Mouse (Mus musculus): ENCODE data around the gene Cdon. TPM values are rescaled to one million over a fixed set of nuclear protein-coding genes. Genes with fewer than 3 reads are reported as not detected.

Cdon gene
- polyA plus RNA-seq, 1 experiment = 31.1 TPM

DNA sequence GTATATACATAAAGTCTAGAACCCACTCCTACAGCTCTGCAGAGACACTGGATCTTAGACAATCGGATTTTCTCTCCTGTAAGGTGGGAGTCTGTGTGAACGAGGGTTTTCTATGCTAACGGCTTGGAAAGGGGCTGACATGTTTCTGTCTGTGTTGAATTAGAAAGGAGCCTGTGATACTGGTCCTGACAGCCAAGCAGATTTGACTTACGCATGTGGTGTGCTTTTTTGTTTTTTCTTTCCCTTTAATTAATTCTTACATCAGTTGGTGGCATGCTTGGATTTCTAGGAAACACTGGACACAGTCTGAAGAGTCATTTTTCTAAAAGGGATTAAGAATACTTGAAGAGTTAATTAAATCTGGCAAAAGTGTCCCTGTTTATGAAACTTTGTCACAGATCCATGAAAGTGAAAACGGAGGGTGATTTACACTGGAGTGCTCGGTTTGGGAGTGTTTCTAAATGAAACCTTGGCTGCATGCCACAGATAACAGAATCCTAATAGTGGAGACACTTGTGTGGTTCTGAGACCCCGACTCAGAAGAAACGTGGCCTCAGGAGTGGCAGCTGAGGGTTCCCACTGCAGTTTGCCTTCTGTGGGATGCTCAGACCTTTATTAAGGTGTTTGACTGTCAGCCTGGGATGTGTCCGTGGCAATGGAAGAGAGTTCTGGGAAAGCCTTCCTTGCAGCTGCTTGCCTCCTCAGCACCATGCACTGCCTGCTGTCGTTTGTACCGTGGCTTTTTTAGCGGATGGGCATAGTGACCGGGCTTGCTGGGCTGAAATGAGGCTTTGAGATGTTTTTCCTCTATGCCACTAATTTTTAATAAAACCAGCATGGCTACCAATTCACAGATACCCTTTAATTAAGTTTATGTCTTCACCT lies 61.3 kb downstream of the Cdon start:
- no peak overlapping the region for H3K9ac ChIP-seq (ENCODE audit: low read depth, poor library complexity, severe bottlenecking)
- no peak overlapping the region for H3K27ac ChIP-seq (ENCODE audit: insufficient read depth, low read length)
- TF ChIP-seq CTCF (IDR thresholded peaks at IDR 0.05; ENCODE audit: low read depth, low read length) = no peak
- TF ChIP-seq EP300 (IDR thresholded peaks at IDR 0.05; ENCODE audit: insufficient read depth, low read depth, low read length) = no peak
- TF ChIP-seq POLR2A (IDR thresholded peaks at IDR 0.05; ENCODE audit: insufficient read depth, low read length) = no peak
- no peaks in the 10 kb centered on the region for H3K4me1 ChIP-seq (ENCODE audit: control insufficient read depth, insufficient read depth, low read length)
- no peak overlapping the region for H3K4me3 ChIP-seq (ENCODE audit: low read depth, low read length)
- H3K36me3 ChIP-seq (ENCODE audit: control insufficient read depth, insufficient read depth, low read length, poor library complexity, severe bottlenecking) = no peaks in the 10 kb centered on the region
- no peaks in the 10 kb centered on the region for H3K9me3 ChIP-seq (replicated peaks; ENCODE audit: control insufficient read depth, insufficient read depth, low read length, poor library complexity, severe bottlenecking)
- no peaks in the 10 kb centered on the region for H3K27me3 ChIP-seq (ENCODE audit: control insufficient read depth, insufficient read depth, low read length, poor library complexity, severe bottlenecking)

- Histone ChIP-seq H3K9me3 (replicated peaks; ENCODE audit: control insufficient read depth, insufficient read depth, low read length, poor library complexity, severe bottlenecking) (no peaks in the 10 kb centered on the region), H3K36me3 (ENCODE audit: control insufficient read depth, insufficient read depth, low read length, poor library complexity, severe bottlenecking) (no peaks in the 10 kb centered on the region), H3K27me3 (ENCODE audit: control insufficient read depth, insufficient read depth, low read length, poor library complexity, severe bottlenecking) (no peaks in the 10 kb centered on the region), H3K9ac (ENCODE audit: low read depth, poor library complexity, severe bottlenecking) (no peak overlapping the region), H3K4me3 (ENCODE audit: low read depth, low read length) (no peak overlapping the region), H3K27ac (ENCODE audit: insufficient read depth, low read length) (no peak overlapping the region), H3K4me1 (ENCODE audit: control insufficient read depth, insufficient read depth, low read length) (no peaks in the 10 kb centered on the region)
- TF ChIP-seq CTCF (IDR thresholded peaks at IDR 0.05; ENCODE audit: low read depth, low read length) (no peak), POLR2A (IDR thresholded peaks at IDR 0.05; ENCODE audit: insufficient read depth, low read length) (no peak), EP300 (IDR thresholded peaks at IDR 0.05; ENCODE audit: insufficient read depth, low read depth, low read length) (no peak)
Measured at GRCm38 (mm10) chr9:35483949-35484348, 63.0 kb downstream of the Cdon start.

DNA sequence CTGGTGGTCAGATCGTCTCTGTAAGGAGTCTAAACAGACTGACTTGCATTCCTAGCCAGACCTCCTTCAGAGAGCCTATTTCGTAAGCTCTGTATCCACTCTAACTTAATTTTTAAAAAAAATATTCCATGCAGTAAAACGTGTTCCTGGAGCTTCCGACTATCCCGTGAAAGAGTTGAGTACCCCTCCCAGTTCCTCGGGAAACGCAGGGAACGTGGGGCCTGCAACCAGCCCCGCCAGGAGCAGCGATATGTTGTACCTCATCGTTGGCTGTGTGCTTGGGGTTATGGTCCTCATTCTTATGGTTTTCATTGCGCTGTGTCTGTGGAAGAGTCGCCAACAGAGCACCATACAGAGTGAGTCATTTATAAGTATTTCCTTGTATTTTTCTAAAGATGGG lies 65.7 kb downstream of the Cdon start:
- H3K27me3 ChIP-seq (ENCODE audit: control insufficient read depth, insufficient read depth, low read length, poor library complexity, severe bottlenecking) = no peaks in the 10 kb centered on the region
- H3K36me3 ChIP-seq (ENCODE audit: control insufficient read depth, insufficient read depth, low read length, poor library complexity, severe bottlenecking) = no peaks in the 10 kb centered on the region
- no peak overlapping the region for H3K27ac ChIP-seq (ENCODE audit: insufficient read depth, low read length)
- TF ChIP-seq POLR2A (IDR thresholded peaks at IDR 0.05; ENCODE audit: insufficient read depth, low read length) (no peak), CTCF (IDR thresholded peaks at IDR 0.05; ENCODE audit: low read depth, low read length) (no peak), EP300 (IDR thresholded peaks at IDR 0.05; ENCODE audit: insufficient read depth, low read depth, low read length) (no peak)
- no peaks in the 10 kb centered on the region for H3K4me1 ChIP-seq (ENCODE audit: control insufficient read depth, insufficient read depth, low read length)
- no peak overlapping the region for H3K9ac ChIP-seq (ENCODE audit: low read depth, poor library complexity, severe bottlenecking)
- H3K9me3 ChIP-seq (replicated peaks; ENCODE audit: control insufficient read depth, insufficient read depth, low read length, poor library complexity, severe bottlenecking) = no peaks in the 10 kb centered on the region
- H3K4me3 ChIP-seq (ENCODE audit: low read depth, low read length) = no peak overlapping the region

DNA sequence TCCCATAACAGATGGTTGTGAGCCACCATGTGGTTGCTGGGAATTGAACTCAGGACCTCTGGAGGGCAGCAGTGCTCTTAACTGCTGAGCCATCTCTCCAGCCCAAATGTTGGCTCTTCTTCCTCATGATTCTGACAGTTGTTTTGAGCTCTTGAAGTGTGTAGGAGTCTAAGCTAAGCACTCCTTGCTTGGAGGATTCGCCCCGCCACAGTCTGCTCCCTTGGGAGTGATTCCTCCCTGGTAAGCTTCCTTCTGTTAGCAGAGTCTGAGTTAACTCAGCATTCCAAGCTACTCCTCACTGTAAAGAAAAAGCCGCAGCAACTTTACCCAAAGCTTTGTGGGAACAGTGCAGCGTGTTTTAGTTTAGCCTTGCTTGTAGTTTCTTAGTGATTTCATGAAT lies 67.6 kb downstream of the Cdon start:
- TF ChIP-seq CTCF (IDR thresholded peaks at IDR 0.05; ENCODE audit: low read depth, low read length) = no peak
- no peak for TF ChIP-seq EP300 (IDR thresholded peaks at IDR 0.05; ENCODE audit: insufficient read depth, low read depth, low read length)
- TF ChIP-seq POLR2A (IDR thresholded peaks at IDR 0.05; ENCODE audit: insufficient read depth, low read length) = no peak
- H3K9me3 ChIP-seq (replicated peaks; ENCODE audit: control insufficient read depth, insufficient read depth, low read length, poor library complexity, severe bottlenecking) = no peaks in the 10 kb centered on the region
- H3K27me3 ChIP-seq (ENCODE audit: control insufficient read depth, insufficient read depth, low read length, poor library complexity, severe bottlenecking) = no peaks in the 10 kb centered on the region
- no peak overlapping the region for H3K4me3 ChIP-seq (ENCODE audit: low read depth, low read length)
- H3K27ac ChIP-seq (ENCODE audit: insufficient read depth, low read length) = no peak overlapping the region
- H3K4me1 ChIP-seq (ENCODE audit: control insufficient read depth, insufficient read depth, low read length) = no peaks in the 10 kb centered on the region
- H3K9ac ChIP-seq (ENCODE audit: low read depth, poor library complexity, severe bottlenecking) = no peak overlapping the region
- H3K36me3 ChIP-seq (ENCODE audit: control insufficient read depth, insufficient read depth, low read length, poor library complexity, severe bottlenecking) = no peaks in the 10 kb centered on the region

GRCm38 (mm10) chr9:35491109-35491866 lies 70.4 kb downstream of the Cdon start:
- Histone ChIP-seq H3K36me3 (ENCODE audit: control insufficient read depth, insufficient read depth, low read length, poor library complexity, severe bottlenecking) (no peaks in the 10 kb centered on the region), H3K4me1 (ENCODE audit: control insufficient read depth, insufficient read depth, low read length) (peaks cover 2% of the 10 kb centered on the region), H3K9ac (ENCODE audit: low read depth, poor library complexity, severe bottlenecking) (no peak overlapping the region), H3K9me3 (replicated peaks; ENCODE audit: control insufficient read depth, insufficient read depth, low read length, poor library complexity, severe bottlenecking) (no peaks in the 10 kb centered on the region), H3K27ac (ENCODE audit: insufficient read depth, low read length) (no peak overlapping the region), H3K27me3 (ENCODE audit: control insufficient read depth, insufficient read depth, low read length, poor library complexity, severe bottlenecking) (no peaks in the 10 kb centered on the region), H3K4me3 (ENCODE audit: low read depth, low read length) (no peak overlapping the region)
- TF ChIP-seq CTCF (IDR thresholded peaks at IDR 0.05; ENCODE audit: low read depth, low read length) (no peak), POLR2A (IDR thresholded peaks at IDR 0.05; ENCODE audit: insufficient read depth, low read length) (no peak), EP300 (IDR thresholded peaks at IDR 0.05; ENCODE audit: insufficient read depth, low read depth, low read length) (no peak)

Data from ES-Bruce4 (cell line).